Mouse (Mus musculus) liver, embryonic 14.5 days (tissue): ENCODE results near the gene Ccl20.

ENCODE experiments used
- CTCF ChIP-seq: IDR thresholded peaks from 2 replicates; pipeline ENCODE4 v1.5.1; 2016; ENCODE audit warnings: antibody characterized with exemption, low read depth, control low read depth
- EP300 ChIP-seq: IDR thresholded peaks from 2 replicates; pipeline ENCODE4 v1.6.1; 2016; ENCODE audit warnings: antibody characterized with exemption, low read depth

DNA sequence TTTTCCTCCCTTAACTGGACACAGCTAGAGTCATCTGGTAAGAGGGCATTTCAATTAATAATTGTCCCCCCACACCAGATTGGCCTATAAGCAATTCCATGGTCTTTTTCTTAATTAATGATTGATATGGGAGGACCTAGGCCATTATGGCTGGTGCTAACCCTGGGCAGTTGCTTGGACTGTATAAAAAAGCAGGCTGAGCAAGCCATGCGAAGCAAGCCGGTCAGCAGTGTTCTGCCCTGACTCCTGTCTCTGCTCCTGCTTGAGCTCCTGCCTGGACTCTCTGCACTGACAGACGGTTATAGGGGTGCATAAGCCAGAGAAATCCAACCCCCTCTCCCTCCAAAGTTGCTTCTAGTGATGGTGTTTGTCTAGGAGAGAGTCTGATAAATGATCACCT is 45.1 kb downstream of the Ccl20 start:
- no peak for TF ChIP-seq CTCF
- TF ChIP-seq EP300, result no peak
